Mouse (Mus musculus) heart, embryonic 13.5 days (tissue): Measurements from ENCODE around the gene Rnf24. TPM values are rescaled to one million over a fixed set of nuclear protein-coding genes. Genes with fewer than 3 reads are reported as not detected.

Source experiments
- ATAC-seq: fragments of 200-750 bp; cut with Nextera tagmentation; 2 replicates; pipeline ENCODE4 v1.8.0; 2017; ENCODE audit warnings: moderate TSS enrichment; ENCODE audit not compliant: insufficient number of reproducible peaks, low FRiP score, low TSS enrichment; ENCODE audit errors: extremely low read depth
- H3K27ac ChIP-seq: fragments of 300-500 bp; sonication (generic); replicated peaks from 2 replicates; pipeline ENCODE4 v1.5.1; 2015; ENCODE audit warnings: moderate library complexity, mild to moderate bottlenecking, inconsistent platforms
- H3K27me3 ChIP-seq: fragments of 300-500 bp; sonication (generic); replicated peaks from 2 replicates; pipeline ENCODE4 v1.6.1; 2015; ENCODE audit warnings: mild to moderate bottlenecking, inconsistent platforms
- H3K36me3 ChIP-seq: fragments of 300-500 bp; sonication (generic); 2 replicates; pipeline ENCODE4 v1.6.1; 2015; ENCODE audit warnings: mild to moderate bottlenecking, inconsistent platforms
- H3K4me1 ChIP-seq: fragments of 300-500 bp; sonication (generic); 2 replicates; pipeline ENCODE4 v1.6.1; 2015; ENCODE audit warnings: inconsistent platforms
- H3K4me2 ChIP-seq: fragments of 300-500 bp; sonication (generic); 2 replicates; pipeline ENCODE4 v1.6.1; 2015; ENCODE audit warnings: inconsistent platforms, mild to moderate bottlenecking, moderate library complexity
- H3K4me3 ChIP-seq: fragments of 300-500 bp; sonication (generic); 2 replicates; pipeline ENCODE4 v1.5.1; 2015; ENCODE audit warnings: moderate library complexity, mild to moderate bottlenecking, inconsistent platforms
- H3K9ac ChIP-seq: fragments of 300-500 bp; sonication (generic); 2 replicates; pipeline ENCODE4 v1.6.1; 2015; ENCODE audit warnings: inconsistent platforms, mild to moderate bottlenecking, moderate library complexity
- H3K9me3 ChIP-seq: fragments of 300-500 bp; sonication (generic); 2 replicates; pipeline ENCODE4 v1.6.1; 2016; ENCODE audit warnings: inconsistent platforms
- WGBS: fragments of 180-500 bp; shearing (Covaris S2); methylation state at CpG from one replicate; pipeline ENCODE4 v1.1.7; 2015; ENCODE audit warnings: mixed read lengths; 5-methylcytosine and 5-hydroxymethylcytosine counted together
- polyA plus RNA-seq: library from polyadenylated mRNA; unstranded; fragments of >200 nt; fragmentation: Nextera tagmentation; extraction: Ambion mirVana; gene quantifications from 2 replicates; pipeline ENCODE4 v1.2.1, GENCODE M21; 2015

Gene Rnf24
- polyA plus RNA-seq, 1 experiment from 2014 or later, result 2.2 TPM

- Histone ChIP-seq H3K36me3 (0 out of 2 replicates have a peak, but pooled peaks cover 4% of the 10 kb centered on the region), H3K4me1 (peaks cover 43% of the 10 kb centered on the region), H3K9me3 (no peaks in the 10 kb centered on the region), H3K4me2 (peak overlapping the region; percentile 92), H3K4me3 (peak overlapping the region; percentile 75), H3K9ac (peak overlapping the region; percentile 96), H3K27me3 (no peaks in the 10 kb centered on the region), H3K27ac (no peak overlapping the region)
- no peak for ATAC-seq
- WGBS, result 77% methylated on average over 6 of the region's 6 CpGs
Measured at GRCm38 (mm10) chr2:131264027-131264426, 88.7 kb downstream of the Rnf24 start.

GRCm38 (mm10) chr2:131262680-131263670 lies 89.7 kb downstream of the Rnf24 start:
- peak overlapping the region; percentile 96 for H3K9ac ChIP-seq
- H3K4me3 ChIP-seq, result peak overlapping the region; percentile 75
- peaks cover 42% of the 10 kb centered on the region for H3K4me1 ChIP-seq
- ATAC-seq, result peak; percentile 69
- H3K27ac ChIP-seq, result peak overlapping the region; percentile 99
- no peaks in the 10 kb centered on the region for H3K36me3 ChIP-seq
- peak overlapping the region; percentile 92 for H3K4me2 ChIP-seq
- H3K9me3 ChIP-seq, result no peaks in the 10 kb centered on the region
- WGBS, result under 1% methylated on average over 44 of the region's 59 CpGs
- H3K27me3 ChIP-seq, result no peaks in the 10 kb centered on the region

GRCm38 (mm10) chr2:131262213-131262672 lies 90.4 kb downstream of the Rnf24 start, which contains the start of gene Pank2:
TSS of gene Pank2 (plus strand) at chr2:131262495.
- Histone ChIP-seq H3K27ac (peak within 1 kb of the TSS; percentile 99), H3K4me2 (peak within 1 kb of the TSS; percentile 92), H3K9ac (peak within 1 kb of the TSS; percentile 96), H3K4me3 (peak within 1 kb of the TSS; percentile 75), H3K36me3 (no peaks in the 10 kb centered on the region), H3K9me3 (no peaks in the 10 kb centered on the region), H3K4me1 (peaks cover 39% of the 10 kb centered on the region), H3K27me3 (no peaks in the 10 kb centered on the region)
- peak; percentile 96 for ATAC-seq
- WGBS, result under 1% methylated on average over 33 of the region's 49 CpGs

GRCm38 (mm10) chr2:131261481-131262212 lies 91.0 kb downstream of the Rnf24 start:
- Histone ChIP-seq H3K27ac (peak overlapping the region; percentile 99), H3K4me2 (peak overlapping the region; percentile 92), H3K27me3 (no peaks in the 10 kb centered on the region), H3K9ac (peak overlapping the region; percentile 86), H3K4me1 (peaks cover 45% of the 10 kb centered on the region), H3K36me3 (no peaks in the 10 kb centered on the region), H3K9me3 (no peaks in the 10 kb centered on the region), H3K4me3 (peak overlapping the region; percentile 75)
- ATAC-seq, result peak; percentile 25; the same call in 1 of the 2 replicates
- WGBS, result 6% methylated on average over 10 of the region's 10 CpGs

- H3K9ac ChIP-seq, result peak overlapping the region; percentile 86
- H3K36me3 ChIP-seq, result no peaks in the 10 kb centered on the region
- H3K4me2 ChIP-seq, result peak overlapping the region; percentile 92
- no peaks in the 10 kb centered on the region for H3K27me3 ChIP-seq
- peaks cover 42% of the 10 kb centered on the region for H3K4me1 ChIP-seq
- no peaks in the 10 kb centered on the region for H3K9me3 ChIP-seq
- no peak overlapping the region for H3K4me3 ChIP-seq
- no peak for ATAC-seq
- H3K27ac ChIP-seq, result peak overlapping the region; percentile 73
- WGBS, result 21% methylated on average over 9 of the region's 9 CpGs
Measured at GRCm38 (mm10) chr2:131260544-131261307, 92.0 kb downstream of the Rnf24 start.

GRCm38 (mm10) chr2:131258693-131259092 lies 94.0 kb downstream of the Rnf24 start:
- no peaks in the 10 kb centered on the region for H3K9me3 ChIP-seq
- H3K9ac ChIP-seq, result no peak overlapping the region
- H3K4me1 ChIP-seq, result peaks cover 39% of the 10 kb centered on the region
- H3K27ac ChIP-seq, result no peak overlapping the region
- H3K4me3 ChIP-seq, result no peak overlapping the region
- H3K4me2 ChIP-seq, result no peak overlapping the region
- H3K36me3 ChIP-seq, result no peaks in the 10 kb centered on the region
- ATAC-seq, result no peak
- no peaks in the 10 kb centered on the region for H3K27me3 ChIP-seq
- 80% methylated on average over 8 of the region's 8 CpGs for WGBS

- Histone ChIP-seq H3K9me3 (no peaks in the 10 kb centered on the region), H3K4me1 (peaks cover 40% of the 10 kb centered on the region), H3K27me3 (no peaks in the 10 kb centered on the region), H3K36me3 (peaks cover 2% of the 10 kb centered on the region; the same call in 1 of the 2 replicates), H3K9ac (no peak overlapping the region), H3K4me3 (no peak overlapping the region), H3K27ac (no peak overlapping the region), H3K4me2 (no peak overlapping the region)
- ATAC-seq, result no peak
- 54% methylated on average over 3 of the region's 3 CpGs for WGBS
Measured at GRCm38 (mm10) chr2:131255738-131256137, 97.0 kb downstream of the Rnf24 start.

GRCm38 (mm10) chr2:131254329-131254713 lies 98.4 kb downstream of the Rnf24 start:
- ATAC-seq, result no peak
- H3K36me3 ChIP-seq, result peaks cover 7% of the 10 kb centered on the region
- H3K4me1 ChIP-seq, result peaks cover 36% of the 10 kb centered on the region
- 56% methylated on average over 2 of the region's 2 CpGs for WGBS
- peak overlapping the region; percentile 73 for H3K27ac ChIP-seq
- H3K4me3 ChIP-seq, result peak overlapping the region; percentile 11; the same call in 1 of the 2 replicates
- peak overlapping the region; percentile 61 for H3K9ac ChIP-seq
- H3K27me3 ChIP-seq, result no peaks in the 10 kb centered on the region
- H3K4me2 ChIP-seq, result peak overlapping the region; percentile 54
- H3K9me3 ChIP-seq, result no peaks in the 10 kb centered on the region

GRCm38 (mm10) chr2:131253681-131254328 lies 98.9 kb downstream of the Rnf24 start:
- Histone ChIP-seq H3K9me3 (no peaks in the 10 kb centered on the region), H3K4me2 (peak overlapping the region; percentile 54), H3K9ac (peak overlapping the region; percentile 61), H3K4me3 (peak overlapping the region; percentile 11; the same call in 1 of the 2 replicates), H3K27ac (peak overlapping the region; percentile 73), H3K27me3 (no peaks in the 10 kb centered on the region), H3K4me1 (peaks cover 36% of the 10 kb centered on the region), H3K36me3 (peaks cover 7% of the 10 kb centered on the region)
- ATAC-seq, result peak; percentile 39; the same call in 1 of the 2 replicates
- WGBS, result 9% methylated on average over 7 of the region's 7 CpGs
